Mouse (Mus musculus) MEL (cell line): Measurements from ENCODE around the gene Odf4. TPM values are rescaled to one million over a fixed set of nuclear protein-coding genes. Genes with fewer than 3 reads are reported as not detected.

ENCODE experiments used
- DNase-seq: peaks from one replicate; pipeline ENCODE4 v3.0.0; 2011; ENCODE audit warnings: low read depth, low spot score
- H3K27ac ChIP-seq: 2 replicates; pipeline ENCODE4 v1.5.1; 2012; ENCODE audit warnings: low read depth, mild to moderate bottlenecking, control low read depth, low read length, moderate library complexity; ENCODE audit not compliant: control insufficient read depth
- H3K27me3 ChIP-seq, 2 experiments: fragments of 150-350 bp in 1 of 2; sonication (generic) in 1 of 2; 2 replicates each; pipeline ENCODE4 v1.6.1; 2012; ENCODE audit warnings: low read length in 2 of 2, mild to moderate bottlenecking in 2 of 2, improper control_type of control experiment in 1 of 2, moderate library complexity in 1 of 2; ENCODE audit not compliant: insufficient read depth in 2 of 2, control insufficient read depth in 1 of 2
- H3K36me3 ChIP-seq, 2 experiments: 2 replicates each; pipeline ENCODE4 v1.6.1; 2012 to 2014; ENCODE audit warnings: low read length in 2 of 2, improper control_type of control experiment in 1 of 2, inconsistent platforms in 1 of 2, mild to moderate bottlenecking in 1 of 2; ENCODE audit not compliant: insufficient read depth in 2 of 2, control insufficient read depth in 1 of 2
- H3K4me1 ChIP-seq, 2 experiments: fragments of 150-350 bp in 1 of 2; sonication (generic) in 1 of 2; 2 replicates each; pipeline ENCODE4 v1.6.1; 2012; ENCODE audit warnings: low read length in 2 of 2, improper control_type of control experiment in 1 of 2, mild to moderate bottlenecking in 1 of 2; ENCODE audit not compliant: insufficient read depth in 2 of 2, control insufficient read depth in 1 of 2
- H3K4me3 ChIP-seq, 2 experiments: fragments of 150-350 bp in 1 of 2; sonication (generic) in 1 of 2; 2 replicates each; pipeline ENCODE4 v1.5.1; 2012; ENCODE audit warnings: low read depth in 2 of 2, low read length in 2 of 2, mild to moderate bottlenecking in 2 of 2, moderate library complexity in 2 of 2, control low read depth in 1 of 2, improper control_type of control experiment in 1 of 2; ENCODE audit not compliant: control insufficient read depth in 1 of 2, insufficient read depth in 1 of 2
- H3K79me2 ChIP-seq: 2 replicates; pipeline ENCODE4 v1.6.1; 2012; ENCODE audit warnings: mild to moderate bottlenecking, low read length, moderate library complexity; ENCODE audit not compliant: control insufficient read depth, poor library complexity, insufficient read depth
- H3K9ac ChIP-seq: 2 replicates; pipeline ENCODE4 v1.6.1; 2012; ENCODE audit warnings: low read depth, mild to moderate bottlenecking, control low read depth, low read length, moderate library complexity; ENCODE audit not compliant: control insufficient read depth, poor library complexity, severe bottlenecking
- H3K9me3 ChIP-seq: fragments of 150-350 bp; sonication (generic); replicated peaks from 2 replicates; pipeline ENCODE4 v1.6.1; 2012; ENCODE audit warnings: mild to moderate bottlenecking, low read length, improper control_type of control experiment, moderate library complexity; ENCODE audit not compliant: insufficient read depth
- CHD1 ChIP-seq: IDR thresholded peaks from 2 replicates; pipeline ENCODE4 v1.6.1; 2012; ENCODE audit warnings: low read depth, mild to moderate bottlenecking, inconsistent platforms, low read length, improper control_type of control experiment
- CHD2 ChIP-seq: IDR thresholded peaks from 2 replicates; pipeline ENCODE4 v1.6.1; 2011; ENCODE audit warnings: low read length, improper control_type of control experiment
- ELF1 ChIP-seq: IDR thresholded peaks from 2 replicates; pipeline ENCODE4 v1.6.1; 2014; ENCODE audit warnings: low read depth, mild to moderate bottlenecking, inconsistent platforms, low read length, improper control_type of control experiment, moderate library complexity
- ETS1 ChIP-seq: IDR thresholded peaks from 2 replicates; pipeline ENCODE4 v1.6.1; 2012; ENCODE audit warnings: low read depth, mild to moderate bottlenecking, inconsistent platforms, low read length, improper control_type of control experiment, moderate library complexity
- GATA1 ChIP-seq: IDR thresholded peaks from 2 replicates; pipeline ENCODE4 v1.6.1; 2011; ENCODE audit warnings: low read depth, low read length, improper control_type of control experiment
- HCFC1 ChIP-seq: IDR thresholded peaks from 2 replicates; pipeline ENCODE4 v1.6.1; 2012; ENCODE audit warnings: low read depth, mild to moderate bottlenecking, inconsistent platforms, low read length, improper control_type of control experiment, moderate library complexity
- JUND ChIP-seq: IDR thresholded peaks from 2 replicates; pipeline ENCODE4 v1.6.1; 2011; ENCODE audit warnings: low read depth, mild to moderate bottlenecking, improper control_type of control experiment, low read length
- MYB ChIP-seq: IDR thresholded peaks from 2 replicates; pipeline ENCODE4 v1.6.1; 2011; ENCODE audit warnings: mild to moderate bottlenecking, low read depth, low read length, improper control_type of control experiment
- POLR2AphosphoS2 ChIP-seq: IDR thresholded peaks from 2 replicates; pipeline ENCODE4 v1.6.1; 2011; ENCODE audit warnings: low read length, improper control_type of control experiment
- SMC3 ChIP-seq: IDR thresholded peaks from 2 replicates; pipeline ENCODE4 v1.6.1; 2011; ENCODE audit warnings: low read depth, low read length, improper control_type of control experiment
- TAL1 ChIP-seq: IDR thresholded peaks from 2 replicates; pipeline ENCODE4 v1.6.1; 2012; ENCODE audit warnings: mild to moderate bottlenecking, inconsistent platforms, low read length, moderate library complexity, mixed read lengths
- UBTF ChIP-seq: IDR thresholded peaks from 2 replicates; pipeline ENCODE4 v1.6.1; 2012; ENCODE audit warnings: low read depth, mild to moderate bottlenecking, inconsistent platforms, low read length, improper control_type of control experiment, moderate library complexity, borderline replicate concordance; ENCODE audit not compliant: insufficient read depth
- USF1 ChIP-seq: IDR thresholded peaks from 2 replicates; pipeline ENCODE4 v1.6.1; 2014; ENCODE audit warnings: low read depth, mild to moderate bottlenecking, inconsistent platforms, low read length, improper control_type of control experiment, moderate library complexity
- ZC3H11A ChIP-seq: IDR thresholded peaks from 2 replicates; pipeline ENCODE4 v1.6.1; 2012; ENCODE audit warnings: low read depth, mild to moderate bottlenecking, inconsistent platforms, low read length, improper control_type of control experiment
- ZKSCAN1 ChIP-seq: IDR thresholded peaks from 2 replicates; pipeline ENCODE4 v1.6.1; 2012; ENCODE audit warnings: low read depth, mild to moderate bottlenecking, inconsistent platforms, low read length, improper control_type of control experiment, moderate library complexity
- ZMIZ1 ChIP-seq: IDR thresholded peaks from 2 replicates; pipeline ENCODE4 v1.6.1; 2012; ENCODE audit warnings: low read depth, mild to moderate bottlenecking, inconsistent platforms, low read length, improper control_type of control experiment, moderate library complexity
- ZNF384 ChIP-seq: IDR thresholded peaks from 2 replicates; pipeline ENCODE4 v1.6.1; 2012; ENCODE audit warnings: low read depth, mild to moderate bottlenecking, inconsistent platforms, low read length, improper control_type of control experiment
- polyA plus RNA-seq, 2 experiments: library from polyadenylated mRNA; stranded (reverse) in 1 of 2; unstranded in 1 of 2; fragments of >175 nt in 1 of 2; fragments of >200 nt in 1 of 2; gene quantifications; 2 replicates each; pipeline versions ENCODE4 v1.2.1 to v1.2.4; 2012; ENCODE audit warnings: low replicate concordance in 2 of 2, low read depth in 1 of 2; ENCODE audit not compliant: insufficient read length in 2 of 2, insufficient read depth in 1 of 2, missing spikeins in 1 of 2
- total RNA-seq: library from RNA; depleted of rRNA; stranded (reverse); fragments of 300-350 nt; gene quantifications from 2 replicates; pipeline ENCODE4 v1.2.3, GENCODE M21; 2012

Odf4 gene
- total and polyA plus RNA-seq, 3 experiments, result not detected

GRCm38 (mm10) chr11:68901351-68902046 lies 25.4 kb downstream of the Odf4 start, which contains the start of gene Rpl26 (continued):
- TF ChIP-seq ETS1 (peak; percentile 83), TAL1 (no peak), JUND (peak; percentile 74; the same call in 1 of the 2 replicates), HCFC1 (peak; percentile 96), ZKSCAN1 (no peak), USF1 (no peak; the same call in 1 of the 2 replicates), ELF1 (peak; percentile 98), POLR2AphosphoS2 (peak; percentile 96), SMC3 (no peak; the same call in 1 of the 2 replicates)

GRCm38 (mm10) chr11:68900519-68901350 lies 26.1 kb downstream of the Odf4 start:
- H3K4me1 ChIP-seq, result peaks cover 3 to 49% of the 10 kb centered on the region in 2 experiments; a peak in 2 of 4 replicates
- H3K4me3 ChIP-seq, result peak overlapping the region; percentile 55 to 64
- no peaks in the 10 kb centered on the region for H3K9me3 ChIP-seq
- peaks cover 22% of the 10 kb centered on the region for H3K79me2 ChIP-seq
- peak overlapping the region; percentile 70 for H3K27ac ChIP-seq
- peak overlapping the region; percentile 70 for H3K9ac ChIP-seq
- no peaks in the 10 kb centered on the region for H3K27me3 ChIP-seq
- peaks cover 25 to 50% of the 10 kb centered on the region in 2 experiments for H3K36me3 ChIP-seq
- peak; percentile 59 for DNase-seq
- TF ChIP-seq CHD1 (no peak), UBTF (0 out of 2 replicates have a peak, but pooled peaks have one; percentile 24), GATA1 (no peak), CHD2 (no peak), ZNF384 (peak; percentile 84), ZMIZ1 (peak; percentile 7; the same call in 1 of the 2 replicates), MYB (no peak), ZC3H11A (no peak)
- TF ChIP-seq, all 39 proteins: peak for 3
